Mouse (Mus musculus) thymus, postnatal 0 days (tissue): Measurements from ENCODE around the gene Ccdc81. TPM values are rescaled to one million over a fixed set of nuclear protein-coding genes. Genes with fewer than 3 reads are reported as not detected.

Experiments
- polyA plus RNA-seq: library from polyadenylated mRNA; unstranded; fragments of >200 nt; fragmentation: Nextera tagmentation; extraction: Ambion mirVana; gene quantifications from 2 replicates; pipeline ENCODE4 v1.2.1, GENCODE M21; 2015

Gene Ccdc81
- polyA plus RNA-seq, 1 experiment from 2014 or later, result 0.09 TPM

Other genes starting within 250 kb of the Ccdc81 start
- 152 and 183 TPM in 2 replicates for gene Hikeshi, start 37.6 kb upstream of the Ccdc81 start, polyA plus RNA-seq
- 70.3 and 75.3 TPM in 2 replicates for gene Eed, start 77.4 kb upstream of the Ccdc81 start, polyA plus RNA-seq
- gene Picalm, start 226.6 kb upstream of the Ccdc81 start, polyA plus RNA-seq, result 29.9 and 38.3 TPM in 2 replicates